Mouse (Mus musculus): Measurements from ENCODE around the gene Dcaf7. TPM values are rescaled to one million over a fixed set of nuclear protein-coding genes. Genes with fewer than 3 reads are reported as not detected.

Gene Dcaf7
- polyA plus RNA-seq (2012; rRNA removed), result 12.6 and 16.4 TPM in 2 replicates

GRCm38 (mm10) chr11:106036548-106037417, at the start of gene Dcaf7:
Gene Dcaf7, plus strand, starts transcription at chr11:106036872.

DNA sequence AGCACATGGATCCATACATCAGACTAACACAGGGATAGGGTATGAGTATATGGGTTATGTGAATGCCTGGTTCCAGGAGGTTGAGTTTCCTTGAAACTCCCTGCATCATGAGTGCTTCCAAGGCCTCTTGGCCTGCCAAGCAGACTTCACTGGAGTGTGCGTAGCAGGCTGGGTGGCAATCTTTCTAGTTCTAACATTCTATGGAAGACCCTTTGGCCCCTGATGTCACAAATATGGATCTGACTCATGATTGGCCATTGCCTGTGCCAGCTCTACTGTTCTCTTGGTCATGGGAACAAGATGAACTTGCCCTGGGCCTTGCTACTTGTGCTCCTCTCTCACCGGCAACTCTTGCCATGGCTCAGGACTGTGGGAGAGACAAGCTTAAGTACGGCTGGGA, 42.3 kb upstream of the Dcaf7 start, which contains the start of gene Ace3:
Ace3 (plus strand) TSS at position 301 of the 400 bp plus-strand sequence.

GRCm38 (mm10) chr11:106007821-106008220, 28.9 kb upstream of the Dcaf7 start, which contains the start of gene Kcnh6:
Gene Kcnh6, plus strand, starts transcription at chr11:106008124.

GRCm38 (mm10) chr11:106065923-106066571, 29.4 kb downstream of the Dcaf7 start, which contains the start of gene Taco1:
Gene Taco1, plus strand, starts transcription at chr11:106066061.

DNA sequence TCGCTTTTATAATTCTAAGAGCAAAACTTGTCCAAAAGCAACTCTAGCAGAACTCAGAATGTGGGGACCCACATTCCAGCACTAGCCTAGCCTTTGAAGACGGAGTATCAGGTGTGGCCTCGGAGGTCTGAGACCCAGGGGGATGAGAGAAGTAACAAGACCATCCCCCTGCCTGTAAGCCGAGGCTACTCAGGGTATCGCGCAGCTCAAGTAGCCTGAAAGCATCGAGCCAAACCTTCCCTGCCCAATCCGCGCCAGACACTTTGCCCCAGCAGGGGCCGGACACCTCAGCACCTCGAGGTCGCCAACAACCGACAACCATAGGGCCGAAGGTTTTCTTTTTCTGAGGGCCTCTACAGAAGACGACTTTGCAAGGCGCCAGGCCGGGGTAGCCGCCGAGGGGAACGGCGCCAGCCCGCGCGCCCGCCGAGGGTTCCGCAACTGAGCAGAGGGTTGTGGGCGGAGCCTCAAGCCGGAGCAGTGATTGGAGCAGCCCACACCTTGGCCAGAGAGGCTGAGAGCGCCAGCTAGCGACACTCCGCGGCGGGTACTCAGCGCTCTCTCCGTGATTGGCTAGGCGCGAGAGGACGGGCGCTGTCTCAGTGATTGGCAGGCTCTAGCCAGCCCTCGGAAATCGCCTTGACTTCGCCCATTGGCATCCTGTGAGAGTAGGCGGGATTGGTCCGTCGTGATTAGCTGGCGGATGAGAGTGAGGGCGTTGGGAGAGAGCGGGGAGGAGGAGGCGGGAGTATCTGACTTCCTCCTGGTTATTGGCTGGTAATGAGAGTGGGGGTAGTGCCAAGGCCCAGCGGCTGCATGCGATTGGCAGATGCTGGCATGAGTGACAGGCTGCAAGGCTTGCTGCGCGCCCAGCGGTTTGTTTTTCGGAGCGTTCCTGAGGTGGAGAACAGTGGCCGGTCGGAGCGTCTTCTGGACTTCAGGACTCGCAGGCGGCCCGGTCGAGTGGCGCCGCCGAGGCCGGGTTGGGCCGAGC, 47.3 kb downstream of the Dcaf7 start, which contains the start of gene Map3k3:
Map3k3 (plus strand) TSS at position 906 of the 994 bp plus-strand sequence.

Other genes starting within 250 kb of the Dcaf7 start
- gene Cyb561, start 83.5 kb upstream of the Dcaf7 start, polyA plus RNA-seq (2012; rRNA removed), result 0.65 TPM in 2 replicates
- gene Ace, start 68.9 kb upstream of the Dcaf7 start, polyA plus RNA-seq (2012; rRNA removed), result 0.09 and 0.46 TPM in 2 replicates
- not detected in 2 replicates for gene Ace3, start 42.2 kb upstream of the Dcaf7 start, polyA plus RNA-seq (2012; rRNA removed)
- 0.01 and 0.03 TPM in 2 replicates for gene Kcnh6, start 28.7 kb upstream of the Dcaf7 start, polyA plus RNA-seq (2012; rRNA removed)
- gene Taco1, start 29.2 kb downstream of the Dcaf7 start, polyA plus RNA-seq (2012; rRNA removed), result 8.7 and 9.4 TPM in 2 replicates
- 9.5 and 10.2 TPM in 2 replicates for gene Map3k3, start 47.7 kb downstream of the Dcaf7 start, polyA plus RNA-seq (2012; rRNA removed)
- not detected in 2 replicates for gene Gm10840, start 124.0 kb downstream of the Dcaf7 start, polyA plus RNA-seq (2012; rRNA removed)
- 39.4 and 40.4 TPM in 2 replicates for gene Limd2, start 124.0 kb downstream of the Dcaf7 start, polyA plus RNA-seq (2012; rRNA removed)
- gene Strada, start 165.3 kb downstream of the Dcaf7 start, polyA plus RNA-seq (2012; rRNA removed), result 6.9 and 7.0 TPM in 2 replicates
- gene Ccdc47, start 179.5 kb downstream of the Dcaf7 start, polyA plus RNA-seq (2012; rRNA removed), result 24.5 and 27.0 TPM in 2 replicates
- gene Ddx42, start 180.1 kb downstream of the Dcaf7 start, polyA plus RNA-seq (2012; rRNA removed), result 11.9 and 13.5 TPM in 2 replicates
- 15.5 and 16.4 TPM in 2 replicates for gene Ftsj3, start 219.2 kb downstream of the Dcaf7 start, polyA plus RNA-seq (2012; rRNA removed)
- gene Psmc5, start 219.3 kb downstream of the Dcaf7 start, polyA plus RNA-seq (2012; rRNA removed), result 60.5 and 63.5 TPM in 2 replicates
- gene Smarcd2, start 236.1 kb downstream of the Dcaf7 start, polyA plus RNA-seq (2012; rRNA removed), result 35.1 and 37.9 TPM in 2 replicates
- 0.11 and 0.13 TPM in 2 replicates for gene Tcam1, start 239.8 kb downstream of the Dcaf7 start, polyA plus RNA-seq (2012; rRNA removed)